Mouse (Mus musculus) kidney, postnatal 4 days (tissue): ENCODE data around the gene Acad10.
"Not testable (repeated sequence)": the region's sequence is repeated elsewhere in the genome, so short reads cannot be mapped to it uniquely, and the experiment has no call there.

Experiments used
- DNase-seq, 2 experiments: peaks; one replicate each; pipeline ENCODE4 v3.0.0; 2021; ENCODE audit warnings: mixed read lengths in 2 of 2

Gene Acad10

GRCm38 (mm10) chr5:121660059-121660896 lies at the start of gene Acad10, which contains the start of gene Brap:
Acad10 (minus strand) TSS chr5:121660514.
Brap (plus strand) TSS chr5:121660563.
- DNase-seq = peak; percentile 95 to 97

GRCm38 (mm10) chr5:121704512-121705248 lies 44.4 kb upstream of the Acad10 start:
- DNase-seq = peak in 1 of 2 experiments; percentile 36

GRCm38 (mm10) chr5:121703341-121703740 lies 43.0 kb upstream of the Acad10 start:
- no peak for DNase-seq

GRCm38 (mm10) chr5:121701111-121701769 lies 40.9 kb upstream of the Acad10 start:
- no peak for DNase-seq

GRCm38 (mm10) chr5:121700496-121700895 lies 40.2 kb upstream of the Acad10 start:
- DNase-seq = peak; percentile 33 to 34

- DNase-seq = no peak
Measured at GRCm38 (mm10) chr5:121699891-121700290, 39.6 kb upstream of the Acad10 start.

GRCm38 (mm10) chr5:121696761-121697160 lies 36.4 kb upstream of the Acad10 start:
- DNase-seq = no peak

GRCm38 (mm10) chr5:121692897-121693296 lies 32.6 kb upstream of the Acad10 start:
- no peak for DNase-seq

- not testable (repeated sequence) for DNase-seq
Measured at GRCm38 (mm10) chr5:121691436-121691835, 31.1 kb upstream of the Acad10 start.

- DNase-seq = peak; percentile 41 to 61
Measured at GRCm38 (mm10) chr5:121690482-121691211, 30.3 kb upstream of the Acad10 start.

- DNase-seq = peak in 1 of 2 experiments; percentile 26
Measured at GRCm38 (mm10) chr5:121686113-121686898, 26.0 kb upstream of the Acad10 start.

- DNase-seq = no peak
Measured at GRCm38 (mm10) chr5:121685495-121685894, 25.2 kb upstream of the Acad10 start.

GRCm38 (mm10) chr5:121682250-121682649 lies 21.9 kb upstream of the Acad10 start:
- DNase-seq = no peak

GRCm38 (mm10) chr5:121670412-121670811 lies 10.1 kb upstream of the Acad10 start:
- DNase-seq = peak; percentile 52 to 58

- DNase-seq = no peak
Measured at GRCm38 (mm10) chr5:121668411-121668810, 8.1 kb upstream of the Acad10 start.

GRCm38 (mm10) chr5:121667067-121667466 lies 6.8 kb upstream of the Acad10 start:
- DNase-seq = no peak

- DNase-seq = no peak
Measured at GRCm38 (mm10) chr5:121664971-121665370, 4.7 kb upstream of the Acad10 start.

- DNase-seq = no peak
Measured at GRCm38 (mm10) chr5:121664078-121664477, 3.8 kb upstream of the Acad10 start.

GRCm38 (mm10) chr5:121663456-121663855 lies 3.1 kb upstream of the Acad10 start:
- DNase-seq = no peak

GRCm38 (mm10) chr5:121661494-121661893 lies 1.2 kb upstream of the Acad10 start:
- DNase-seq = no peak

- no peak for DNase-seq
Measured at GRCm38 (mm10) chr5:121660897-121661254, 562 bp upstream of the Acad10 start.

GRCm38 (mm10) chr5:121657656-121658055 lies 2.7 kb downstream of the Acad10 start:
- DNase-seq = not testable (repeated sequence)
